Mouse (Mus musculus) skeletal muscle tissue, postnatal 0 days (tissue): ENCODE results near the gene Dcakd. TPM values are rescaled to one million over a fixed set of nuclear protein-coding genes. Genes with fewer than 3 reads are reported as not detected.

ENCODE experiments used
- microRNA-seq, 2 experiments: library from miRNA; unstranded; fragments of <30 nt; microRNA quantifications; one replicate each; pipeline ENCODE4; 2016
- polyA plus RNA-seq: library from polyadenylated mRNA; unstranded; fragments of >200 nt; fragmentation: Nextera tagmentation; extraction: Ambion mirVana; gene quantifications from 2 replicates; pipeline ENCODE4 v1.2.1, GENCODE M21; 2015

Gene Dcakd
- 46.0 and 51.7 TPM in 2 replicates for polyA plus RNA-seq

DNA sequence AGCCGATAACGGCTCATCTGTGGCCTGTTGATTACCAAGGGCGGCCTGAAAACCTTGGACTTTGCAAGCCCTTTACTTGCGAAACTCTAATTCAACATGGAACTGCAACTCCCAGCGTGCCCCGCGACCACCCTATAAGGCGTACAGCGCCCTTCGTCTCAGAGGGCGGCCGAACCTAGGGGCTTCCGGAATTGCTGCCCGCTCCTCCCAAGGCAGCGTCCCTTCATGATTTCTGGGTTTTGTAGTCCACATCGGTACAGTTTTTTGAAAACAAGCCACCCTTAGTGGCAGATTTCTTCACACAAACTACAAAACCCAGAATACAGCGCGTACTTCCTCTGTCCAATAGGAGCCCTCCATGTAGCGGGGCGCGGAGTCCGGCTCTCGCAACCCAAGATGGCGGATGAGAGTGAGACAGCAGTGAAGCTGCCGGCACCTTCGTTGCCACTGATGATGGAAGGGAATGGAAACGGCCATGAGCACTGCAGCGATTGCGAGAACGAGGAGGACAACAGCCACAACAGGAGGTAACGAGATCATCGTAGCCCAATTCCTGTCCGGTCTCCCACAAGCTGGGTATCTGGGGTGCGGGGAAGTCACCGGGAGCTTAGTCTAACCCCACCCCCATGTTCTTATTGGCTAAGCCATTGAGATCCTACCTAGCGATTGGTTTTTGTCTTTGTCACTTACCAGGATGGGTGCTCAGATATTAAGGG, at the start of gene Dcakd, which contains the start of gene Nmt1:
TSS of gene Dcakd (minus strand) at position 158 of the 716 bp plus-strand sequence.
TSS of gene Nmt1 (plus strand) at position 15 of the 716 bp plus-strand sequence.

DNA sequence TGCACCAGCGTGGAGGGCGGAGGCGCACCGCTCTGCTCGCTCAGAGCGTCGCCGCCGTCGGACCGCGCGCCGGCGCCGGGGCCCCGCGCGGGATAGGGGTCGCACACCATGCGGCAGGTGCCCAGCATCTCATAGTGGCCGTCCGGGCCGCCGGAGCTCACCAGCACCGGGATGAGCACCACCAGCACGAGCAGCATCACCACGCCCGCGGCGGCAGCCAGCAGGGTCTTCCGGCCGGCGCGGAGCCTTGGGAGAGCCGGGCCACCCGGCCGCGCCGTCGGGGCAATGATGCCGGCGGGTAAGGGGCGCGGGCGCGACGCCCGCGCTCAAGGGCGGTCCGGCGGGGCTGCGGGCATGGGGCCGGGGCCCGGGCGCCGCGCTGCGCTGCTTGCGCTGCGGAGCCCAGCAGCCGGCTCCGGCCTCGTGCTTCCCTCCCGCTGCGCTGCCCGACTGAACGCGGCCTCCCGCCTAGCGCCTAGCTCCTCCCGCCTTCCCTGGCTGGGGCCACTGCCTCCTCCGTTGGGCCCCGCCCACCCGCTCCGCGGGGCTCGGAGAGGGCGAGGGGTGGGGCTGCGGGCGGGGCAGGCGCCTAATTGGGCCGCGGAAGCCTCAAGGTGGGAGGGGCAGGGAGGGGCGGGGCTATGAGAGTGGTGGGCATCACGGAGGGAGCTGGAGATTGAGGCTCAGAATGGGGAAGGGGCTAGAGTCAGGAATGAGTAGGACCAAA, 81.7 kb downstream of the Dcakd start, which contains the start of gene C1ql1:
TSS of gene C1ql1 (minus strand) at position 424 of the 727 bp plus-strand sequence.

Small RNA genes lying within 50 kb of the gene (microRNA-seq; reads per million reads assigned to microRNA genes)
- 0.10 to 0.21 reads per million in 2 experiments for gene Mir6931

Other genes with a start within 250 kb of the Dcakd start
- gene Gjc1, start 208.6 kb downstream of the Dcakd start, polyA plus RNA-seq = 22.0 and 24.4 TPM in 2 replicates
- gene Higd1b, start 192.5 kb downstream of the Dcakd start, polyA plus RNA-seq = 4.5 and 5.5 TPM in 2 replicates
- 49.2 and 50.3 TPM in 2 replicates for gene Eftud2, start 147.3 kb downstream of the Dcakd start, polyA plus RNA-seq
- gene Ccdc103, start 147.1 kb downstream of the Dcakd start, polyA plus RNA-seq = 0.17 and 0.21 TPM in 2 replicates
- gene Fam187a, start 143.2 kb downstream of the Dcakd start, polyA plus RNA-seq = not detected in 2 replicates
- 0.11 and 0.14 TPM in 2 replicates for gene Gfap, start 127.4 kb downstream of the Dcakd start, polyA plus RNA-seq
- 1.4 and 2.1 TPM in 2 replicates for gene Kif18b, start 103.2 kb downstream of the Dcakd start, polyA plus RNA-seq
- 0.45 and 0.55 TPM in 2 replicates for gene C1ql1, start 81.6 kb downstream of the Dcakd start, polyA plus RNA-seq
- gene Nmt1, start 143 bp downstream of the Dcakd start, polyA plus RNA-seq = 40.2 and 42.3 TPM in 2 replicates
- gene Plcd3, start 73.3 kb upstream of the Dcakd start, polyA plus RNA-seq = 2.5 and 2.6 TPM in 2 replicates
- 21.2 and 50.0 TPM in 2 replicates for gene Acbd4, start 73.3 kb upstream of the Dcakd start, polyA plus RNA-seq
- gene Hexim1, start 87.9 kb upstream of the Dcakd start, polyA plus RNA-seq = 5.5 and 6.1 TPM in 2 replicates
- gene Hexim2, start 104.1 kb upstream of the Dcakd start, polyA plus RNA-seq = 9.1 and 10.1 TPM in 2 replicates
- 0.90 and 1.9 TPM in 2 replicates for gene Fmnl1, start 142.8 kb upstream of the Dcakd start, polyA plus RNA-seq
- not detected in 2 replicates for gene 1700023F06Rik, start 180.2 kb upstream of the Dcakd start, polyA plus RNA-seq
- gene Spata32, start 190.1 kb upstream of the Dcakd start, polyA plus RNA-seq = 0.12 TPM in 1 of 2 replicates, not detected in the other
- 3.1 and 3.3 TPM in 2 replicates for gene Map3k14, start 239.1 kb upstream of the Dcakd start, polyA plus RNA-seq